Mouse (Mus musculus) ovary, postnatal 36 days (tissue): ENCODE data around the gene Dlst.

Source experiments
- DNase-seq: peaks from one replicate; pipeline ENCODE4 v3.0.0; 2022; ENCODE audit warnings: low spot score, mixed read lengths

Dlst gene

GRCm38 (mm10) chr12:85182898-85183297, 72.3 kb downstream of the Dlst start:
- DNase-seq, result no peak

GRCm38 (mm10) chr12:85184118-85184517, 73.5 kb downstream of the Dlst start:
- no peak for DNase-seq
